Mouse (Mus musculus) heart, embryonic 15.5 days (tissue): Measurements from ENCODE around the gene Fam50a. TPM values are rescaled to one million over a fixed set of nuclear protein-coding genes. Genes with fewer than 3 reads are reported as not detected.
"Not testable (repeated sequence)": the region's sequence is repeated elsewhere in the genome, so short reads cannot be mapped to it uniquely, and the experiment has no call there.

Experiments
- ATAC-seq: fragments of 200-750 bp; cut with Nextera tagmentation; replicated peaks from 2 replicates; pipeline ENCODE4 v1.8.0; 2017; ENCODE audit warnings: low read depth, moderate TSS enrichment; ENCODE audit not compliant: insufficient number of reproducible peaks, insufficient read depth, low FRiP score
- H3K27ac ChIP-seq: fragments of 300-500 bp; sonication (generic); 2 replicates; pipeline ENCODE4 v1.5.1; 2015; ENCODE audit warnings: mild to moderate bottlenecking, inconsistent platforms
- H3K27me3 ChIP-seq: fragments of 300-500 bp; sonication (generic); 2 replicates; pipeline ENCODE4 v1.6.1; 2015; ENCODE audit warnings: inconsistent platforms
- H3K36me3 ChIP-seq: fragments of 300-500 bp; sonication (generic); 2 replicates; pipeline ENCODE4 v1.6.1; 2015; ENCODE audit warnings: mild to moderate bottlenecking, inconsistent platforms
- H3K4me1 ChIP-seq: fragments of 300-500 bp; sonication (generic); replicated peaks from 2 replicates; pipeline ENCODE4 v1.6.1; 2015; ENCODE audit warnings: inconsistent platforms
- H3K4me2 ChIP-seq: fragments of 300-500 bp; sonication (generic); 2 replicates; pipeline ENCODE4 v1.6.1; 2015; ENCODE audit warnings: inconsistent platforms, mild to moderate bottlenecking, moderate library complexity
- H3K4me3 ChIP-seq: fragments of 300-500 bp; sonication (generic); 2 replicates; pipeline ENCODE4 v1.5.1; 2015; ENCODE audit warnings: mild to moderate bottlenecking, inconsistent platforms
- H3K9ac ChIP-seq: fragments of 300-500 bp; sonication (generic); 2 replicates; pipeline ENCODE4 v1.6.1; 2015; ENCODE audit warnings: mild to moderate bottlenecking, inconsistent platforms
- H3K9me3 ChIP-seq: fragments of 300-500 bp; sonication (generic); replicated peaks from 2 replicates; pipeline ENCODE4 v1.6.1; 2016; ENCODE audit warnings: inconsistent platforms
- WGBS: fragments of 180-500 bp; shearing (Covaris S2); methylation state at CpG from one replicate; pipeline ENCODE4 v1.1.7; 2015; ENCODE audit warnings: mixed read lengths; 5-methylcytosine and 5-hydroxymethylcytosine counted together
- microRNA-seq: library from miRNA; unstranded; fragments of <30 nt; microRNA quantifications from one replicate; pipeline ENCODE4, GENCODE M21; 2016
- polyA plus RNA-seq: library from polyadenylated mRNA; unstranded; fragments of >200 nt; fragmentation: Nextera tagmentation; extraction: Ambion mirVana; gene quantifications from 2 replicates; pipeline ENCODE4 v1.2.1, GENCODE M21; 2015

The Fam50a gene
- polyA plus RNA-seq, 1 experiment from 2014 or later = 48.0 TPM

DNA sequence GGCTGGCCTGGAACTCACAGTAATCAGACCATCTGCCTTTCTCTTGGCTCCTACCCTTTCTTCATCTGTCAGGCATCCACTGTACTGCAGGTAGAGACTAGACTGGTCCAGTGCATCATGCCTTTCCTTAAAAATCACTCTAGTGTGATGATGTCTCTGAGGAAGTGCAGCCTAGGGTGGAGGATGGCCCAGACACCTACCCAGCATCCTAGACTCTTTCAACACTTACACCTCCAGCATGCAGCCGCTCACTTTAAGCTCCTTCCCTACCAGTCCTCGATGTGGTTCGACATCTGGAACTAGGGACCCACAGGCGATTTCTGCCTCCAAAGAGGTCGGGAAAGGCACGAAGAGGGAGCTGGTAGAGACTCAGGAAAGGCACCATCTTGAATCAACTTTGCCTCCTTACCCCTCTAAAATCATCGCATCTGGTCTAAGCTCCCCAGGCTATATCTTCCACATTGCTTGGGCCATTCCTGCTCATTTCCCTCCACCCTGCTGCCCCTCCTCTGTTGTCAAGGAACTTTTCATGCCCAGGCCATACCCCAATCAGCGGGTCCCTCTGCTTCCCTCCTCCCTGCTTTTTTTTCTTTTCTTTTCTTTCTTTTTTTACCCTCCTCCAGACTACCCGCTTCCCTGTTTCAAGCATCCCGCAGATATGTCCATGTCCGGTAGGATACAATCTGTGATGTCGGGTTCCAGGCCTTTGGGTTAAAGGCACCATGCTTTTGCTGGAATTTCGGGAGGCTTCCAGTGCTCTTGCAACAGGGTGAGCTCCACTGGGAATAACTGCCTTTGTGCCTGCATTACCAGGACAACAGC lies 40.0 kb downstream of the Fam50a start:
- H3K9me3 ChIP-seq = no peaks in the 10 kb centered on the region
- H3K9ac ChIP-seq = peak overlapping the region; percentile 58
- H3K27me3 ChIP-seq = no peaks in the 10 kb centered on the region
- 26% methylated on average over 13 of the region's 13 CpGs for WGBS
- peak overlapping the region; percentile 56 for H3K4me3 ChIP-seq
- no peaks in the 10 kb centered on the region for H3K36me3 ChIP-seq
- ATAC-seq = no peak
- H3K4me1 ChIP-seq = no peaks in the 10 kb centered on the region
- peak overlapping the region; percentile 65 for H3K4me2 ChIP-seq
- peak overlapping the region; percentile 45; the same call in 1 of the 2 replicates for H3K27ac ChIP-seq

DNA sequence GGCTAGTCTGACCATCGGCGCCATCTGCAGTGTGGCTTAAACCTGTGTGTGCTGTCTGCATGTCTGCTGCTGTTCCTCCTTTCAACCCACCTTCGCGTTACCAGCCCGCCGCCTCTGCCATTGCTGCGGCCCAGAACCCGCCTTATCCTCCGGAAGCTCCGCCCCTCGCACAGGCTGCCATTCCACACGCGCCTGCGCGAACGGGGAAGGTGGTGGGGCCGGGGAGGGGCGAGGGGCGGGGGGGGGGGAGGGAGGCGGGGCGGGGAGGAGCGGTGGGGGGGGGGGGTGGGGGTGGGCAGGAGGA lies 40.6 kb downstream of the Fam50a start, which contains the start of gene Lage3:
TSS of gene Lage3 (minus strand) at position 152 of the 304 bp plus-strand sequence.
- WGBS = 10% methylated on average over 11 of the region's 22 CpGs
- H3K4me2 ChIP-seq = peak within 1 kb of the TSS; percentile 65
- H3K27ac ChIP-seq = peak within 1 kb of the TSS; percentile 45; the same call in 1 of the 2 replicates
- no peaks in the 10 kb centered on the region for H3K27me3 ChIP-seq
- no peaks in the 10 kb centered on the region for H3K36me3 ChIP-seq
- H3K9me3 ChIP-seq = no peaks in the 10 kb centered on the region
- peak; percentile 75; the same call in 1 of the 2 replicates for ATAC-seq
- H3K9ac ChIP-seq = peak within 1 kb of the TSS; percentile 58
- peak within 1 kb of the TSS; percentile 56 for H3K4me3 ChIP-seq
- H3K4me1 ChIP-seq = no peaks in the 10 kb centered on the region

DNA sequence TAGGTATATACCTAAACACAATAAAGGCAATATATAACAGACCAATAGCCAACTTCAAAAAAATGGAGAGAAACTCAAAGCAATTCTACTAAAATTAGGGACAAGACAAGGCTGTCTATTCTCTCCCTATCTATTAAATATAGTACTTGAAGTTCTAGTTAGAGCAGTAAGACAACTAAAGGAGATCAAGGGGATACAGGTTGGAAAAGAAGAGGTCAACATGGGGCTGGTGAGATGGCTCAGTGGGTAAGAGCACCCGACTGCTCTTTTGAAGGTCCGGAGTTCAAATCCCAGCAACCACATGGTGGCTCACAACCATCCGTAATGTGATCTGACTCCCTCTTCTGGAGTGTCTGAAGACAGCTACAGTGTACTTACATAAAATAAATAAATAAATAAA lies 44.2 kb downstream of the Fam50a start:
- not testable (repeated sequence) for ATAC-seq, H3K27ac ChIP-seq, H3K36me3 ChIP-seq, H3K4me1 ChIP-seq, H3K27me3 ChIP-seq, H3K4me3 ChIP-seq, H3K9ac ChIP-seq, H3K9me3 ChIP-seq, H3K4me2 ChIP-seq
- 86% methylated on average over 3 of the region's 3 CpGs for WGBS

DNA sequence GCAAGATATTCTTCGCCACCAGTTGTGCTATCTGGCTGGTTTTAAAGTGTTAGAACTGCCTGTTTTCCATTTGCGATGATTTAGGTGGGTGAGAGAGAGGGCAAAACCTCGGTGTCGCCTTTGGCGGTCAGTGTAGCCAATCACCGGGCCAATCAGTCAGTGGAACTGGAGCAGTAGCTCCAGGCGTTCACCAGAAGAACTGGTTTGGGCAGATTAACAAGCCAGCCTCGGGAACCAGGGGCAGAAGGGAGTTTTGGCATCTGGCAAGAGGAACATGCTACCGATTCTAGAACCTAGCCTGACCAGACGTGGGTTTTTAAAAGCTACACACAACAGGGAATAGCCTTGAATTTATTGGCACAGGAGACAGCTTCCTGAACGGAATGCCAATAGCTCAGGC lies 46.3 kb downstream of the Fam50a start:
- H3K4me1 ChIP-seq = no peaks in the 10 kb centered on the region
- no peaks in the 10 kb centered on the region for H3K27me3 ChIP-seq
- WGBS = 37% methylated on average over 11 of the region's 11 CpGs
- no peaks in the 10 kb centered on the region for H3K36me3 ChIP-seq
- H3K4me2 ChIP-seq = no peak overlapping the region
- ATAC-seq = no peak
- H3K4me3 ChIP-seq = no peak overlapping the region
- no peak overlapping the region for H3K9ac ChIP-seq
- no peaks in the 10 kb centered on the region for H3K9me3 ChIP-seq
- no peak overlapping the region for H3K27ac ChIP-seq

DNA sequence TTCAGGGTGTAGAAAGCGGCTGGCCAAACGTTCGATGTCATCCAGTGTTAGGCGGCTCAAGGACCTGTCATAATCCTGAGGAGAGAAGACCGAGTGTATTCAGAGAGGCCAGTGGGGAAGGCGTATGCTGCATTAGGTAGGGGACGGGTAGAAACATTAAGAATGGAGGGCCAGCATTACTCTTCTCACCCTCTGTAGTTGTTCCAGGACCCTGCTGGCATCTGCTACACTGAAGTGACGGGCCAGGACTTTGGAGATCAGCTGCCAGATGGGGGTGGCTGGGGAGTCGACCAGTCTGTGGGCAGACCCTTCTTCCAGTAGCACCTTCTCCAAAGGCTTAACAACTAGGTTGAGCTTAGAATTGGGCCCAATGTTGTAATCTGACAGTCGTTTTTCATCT lies 54.7 kb downstream of the Fam50a start:
- Histone ChIP-seq H3K9me3 (no peaks in the 10 kb centered on the region), H3K36me3 (peaks cover 6% of the 10 kb centered on the region; the same call in 1 of the 2 replicates), H3K27me3 (no peaks in the 10 kb centered on the region), H3K4me2 (peak overlapping the region; percentile 72), H3K4me3 (peak overlapping the region; percentile 66), H3K4me1 (peaks cover 7% of the 10 kb centered on the region), H3K9ac (peak overlapping the region; percentile 70), H3K27ac (peak overlapping the region; percentile 78; the same call in 1 of the 2 replicates)
- 39% methylated on average over 10 of the region's 10 CpGs for whole genome bisulfite sequencing
- ATAC-seq = no peak

DNA sequence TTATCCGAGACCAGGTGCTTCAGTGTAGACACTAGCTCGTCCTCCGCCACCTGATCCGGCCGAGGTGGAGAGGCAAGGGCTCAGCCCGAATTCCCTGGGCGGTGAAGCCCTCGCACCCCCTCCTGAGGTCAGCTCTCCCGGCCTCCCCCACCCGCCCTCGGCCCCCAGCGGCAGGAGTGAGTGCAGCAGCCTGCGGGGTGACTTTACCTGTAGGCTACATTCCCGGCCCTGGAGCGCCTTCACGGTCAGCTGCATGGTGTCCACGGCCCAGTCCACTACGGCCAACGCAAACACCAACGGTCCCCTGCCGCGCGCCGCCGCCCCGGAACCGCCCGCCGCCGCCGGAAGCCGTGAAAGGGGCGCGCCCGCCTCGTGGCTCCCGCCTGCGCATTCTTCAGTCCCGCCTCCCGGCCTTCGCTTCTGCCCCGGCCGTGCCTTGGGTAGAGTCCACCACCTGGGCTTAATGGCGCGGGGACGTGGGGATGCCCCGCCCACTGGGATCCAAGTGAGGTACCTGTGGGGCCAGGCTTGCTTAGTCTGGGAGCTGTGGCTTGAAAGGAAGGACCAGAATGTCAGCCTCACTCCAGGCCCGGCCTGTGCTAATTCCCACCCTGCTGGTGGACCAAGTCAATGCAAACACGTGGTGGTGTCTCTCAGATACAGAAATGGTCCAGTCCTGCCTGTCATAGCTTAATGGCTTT lies 55.5 kb downstream of the Fam50a start:
- H3K9me3 ChIP-seq = no peaks in the 10 kb centered on the region
- peak overlapping the region; percentile 70 for H3K9ac ChIP-seq
- 12% methylated on average over 39 of the region's 49 CpGs for WGBS
- H3K36me3 ChIP-seq = peaks cover 6% of the 10 kb centered on the region; the same call in 1 of the 2 replicates
- ATAC-seq = peak; percentile 67
- H3K4me2 ChIP-seq = peak overlapping the region; percentile 72
- H3K4me1 ChIP-seq = peaks cover 7% of the 10 kb centered on the region
- H3K4me3 ChIP-seq = peak overlapping the region; percentile 66
- peak overlapping the region; percentile 78 for H3K27ac ChIP-seq
- no peaks in the 10 kb centered on the region for H3K27me3 ChIP-seq

Small RNA genes within 50 kb of the gene (microRNA-seq; reads per million reads assigned to microRNA genes)
- gene Mir7091 = not detected
- gene Mir7092 = not detected

Other genes starting within 250 kb of the Fam50a start
- gene Opn1mw, start 185.6 kb upstream of the Fam50a start, polyA plus RNA-seq = not detected in 2 replicates
- 10.5 and 12.0 TPM in 2 replicates for gene Mecp2, start 177.7 kb upstream of the Fam50a start, polyA plus RNA-seq
- not detected in 2 replicates for gene Tex28, start 145.2 kb upstream of the Fam50a start, polyA plus RNA-seq
- gene Tktl1, start 135.8 kb upstream of the Fam50a start, polyA plus RNA-seq = not detected in 2 replicates
- 124 and 188 TPM in 2 replicates for gene Flna, start 63.2 kb upstream of the Fam50a start, polyA plus RNA-seq
- gene Emd, start 58.3 kb upstream of the Fam50a start, polyA plus RNA-seq = 14.5 and 14.9 TPM in 2 replicates
- gene Rpl10, start 42.2 kb upstream of the Fam50a start, polyA plus RNA-seq = 413 and 447 TPM in 2 replicates
- 70.3 and 76.6 TPM in 2 replicates for gene Taz, start 31.1 kb upstream of the Fam50a start, polyA plus RNA-seq
- 14.3 and 17.2 TPM in 2 replicates for gene Dnase1l1, start 30.7 kb upstream of the Fam50a start, polyA plus RNA-seq
- gene Atp6ap1, start 15.9 kb upstream of the Fam50a start, polyA plus RNA-seq = 109 and 128 TPM in 2 replicates
- 134 and 163 TPM in 2 replicates for gene Gdi1, start 8.0 kb upstream of the Fam50a start, polyA plus RNA-seq
- 3.6 and 6.8 TPM in 2 replicates for gene Plxna3, start 16.0 kb downstream of the Fam50a start, polyA plus RNA-seq
- gene Lage3, start 40.6 kb downstream of the Fam50a start, polyA plus RNA-seq = 80.3 and 87.5 TPM in 2 replicates
- 56.4 and 62.2 TPM in 2 replicates for gene Ubl4a, start 60.2 kb downstream of the Fam50a start, polyA plus RNA-seq
- 12.0 and 14.3 TPM in 2 replicates for gene Slc10a3, start 60.3 kb downstream of the Fam50a start, polyA plus RNA-seq
- gene Fam3a, start 80.2 kb downstream of the Fam50a start, polyA plus RNA-seq = 26.8 and 31.2 TPM in 2 replicates
- gene Ikbkg, start 80.3 kb downstream of the Fam50a start, polyA plus RNA-seq = 18.2 and 18.9 TPM in 2 replicates
- 15.4 and 21.4 TPM in 2 replicates for gene G6pdx, start 116.2 kb downstream of the Fam50a start, polyA plus RNA-seq
- not detected in 2 replicates for gene Gm6880, start 168.4 kb downstream of the Fam50a start, polyA plus RNA-seq